Mouse (Mus musculus): Measurements from ENCODE around the gene Tmem179. TPM values are rescaled to one million over a fixed set of nuclear protein-coding genes. Genes with fewer than 3 reads are reported as not detected.

Gene Tmem179
- polyA plus RNA-seq, 1 experiment from 2014 or later = 36.6 TPM

DNA sequence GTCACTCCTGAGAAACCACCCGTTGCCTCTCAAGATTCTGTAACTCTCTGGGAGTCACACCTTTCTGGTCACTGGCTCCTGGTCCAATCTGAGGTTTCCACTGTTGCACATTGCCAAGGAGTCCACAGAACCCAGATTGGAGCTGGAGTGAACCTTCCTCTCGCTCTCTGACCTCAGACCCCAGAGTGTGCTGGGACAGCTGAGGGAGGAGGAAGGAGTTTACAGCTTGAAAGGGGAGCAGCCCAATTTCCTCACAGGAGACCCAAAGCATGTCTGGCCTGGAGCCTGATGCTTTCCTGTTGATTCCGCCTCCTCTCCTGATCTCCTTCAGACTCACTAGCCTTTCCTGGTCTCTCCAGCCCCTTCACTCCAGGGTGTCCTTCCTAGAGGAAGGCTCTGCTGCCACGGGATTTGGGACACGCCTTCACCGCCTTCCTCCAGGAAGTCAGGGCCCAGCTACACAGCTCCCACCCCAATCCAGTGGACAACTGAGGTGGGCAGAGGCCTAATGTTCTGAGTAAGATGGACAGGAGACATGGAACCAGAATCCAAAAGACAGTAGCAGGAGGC, 60.3 kb downstream of the Tmem179 start:
- no peaks in the 10 kb centered on the region for H3K36me3 ChIP-seq
- H3K4me1 ChIP-seq (replicated peaks) = peaks cover 21% of the 10 kb centered on the region
- 74% methylated on average over 6 of the region's 6 CpGs for WGBS
- H3K27ac ChIP-seq (replicated peaks) = no peak overlapping the region
- no peaks in the 10 kb centered on the region for H3K9me3 ChIP-seq
- H3K27me3 ChIP-seq = peaks cover 3% of the 10 kb centered on the region
- no peak overlapping the region for H3K4me2 ChIP-seq
- ATAC-seq (ENCODE audit: low read depth) = no peak
- H3K4me3 ChIP-seq = no peak overlapping the region
- H3K9ac ChIP-seq = no peak overlapping the region

DNA sequence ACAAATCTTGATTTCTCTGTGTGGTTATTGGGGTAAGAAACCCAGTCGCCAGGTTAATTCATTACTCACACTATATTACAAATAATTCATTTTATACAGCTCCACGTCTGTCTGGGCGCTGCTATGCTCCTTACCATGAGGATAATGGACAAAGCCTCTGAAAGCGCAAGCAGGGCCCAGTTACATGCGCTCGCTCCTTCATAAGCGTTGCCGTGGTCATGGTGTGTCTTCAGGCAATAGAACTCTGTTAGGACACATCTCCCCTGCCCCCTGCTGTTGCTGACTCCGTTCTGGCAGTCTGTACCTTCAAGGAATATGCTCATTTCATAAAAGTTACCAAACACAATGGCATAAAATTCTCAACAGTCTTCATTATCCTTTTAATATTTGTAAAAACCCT, 64.7 kb downstream of the Tmem179 start:
- H3K4me3 ChIP-seq = no peak overlapping the region
- H3K4me2 ChIP-seq = no peak overlapping the region
- no peak overlapping the region for H3K27ac ChIP-seq (replicated peaks)
- no peaks in the 10 kb centered on the region for H3K36me3 ChIP-seq
- peaks cover 4% of the 10 kb centered on the region for H3K9me3 ChIP-seq
- ATAC-seq (ENCODE audit: low read depth) = no peak
- no peak overlapping the region for H3K9ac ChIP-seq
- H3K4me1 ChIP-seq (replicated peaks) = peaks cover 19% of the 10 kb centered on the region
- WGBS = 70% methylated on average over 9 of the region's 9 CpGs
- H3K27me3 ChIP-seq = peaks cover 11% of the 10 kb centered on the region; the same call in 1 of the 2 replicates

DNA sequence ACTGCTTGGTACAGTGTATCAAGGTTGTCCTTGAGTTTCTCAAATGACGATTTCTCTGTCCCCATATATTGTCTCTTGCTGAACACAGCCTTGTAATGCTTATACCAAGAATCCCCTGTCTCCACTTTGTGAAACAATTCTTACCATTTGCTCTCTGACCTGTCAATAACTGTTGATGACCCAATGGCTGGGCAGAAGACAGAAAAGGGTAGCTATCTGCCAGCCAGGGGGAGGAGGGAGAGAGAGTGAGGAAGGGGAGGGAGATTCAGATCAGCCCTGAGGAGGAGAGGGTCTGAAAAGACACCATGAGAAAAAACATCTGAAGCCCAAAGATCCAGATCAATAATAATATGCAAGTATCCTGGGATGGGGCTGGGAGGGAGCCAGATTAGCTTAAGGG, 65.2 kb downstream of the Tmem179 start:
- WGBS = 82% methylated on average over 1 of the region's 1 CpGs
- Histone ChIP-seq H3K4me1 (replicated peaks) (peaks cover 19% of the 10 kb centered on the region), H3K27ac (replicated peaks) (no peak overlapping the region), H3K4me2 (no peak overlapping the region), H3K4me3 (no peak overlapping the region), H3K9ac (no peak overlapping the region), H3K36me3 (no peaks in the 10 kb centered on the region), H3K9me3 (peaks cover 9% of the 10 kb centered on the region), H3K27me3 (peaks cover 11% of the 10 kb centered on the region; the same call in 1 of the 2 replicates)
- no peak for ATAC-seq (ENCODE audit: low read depth)

DNA sequence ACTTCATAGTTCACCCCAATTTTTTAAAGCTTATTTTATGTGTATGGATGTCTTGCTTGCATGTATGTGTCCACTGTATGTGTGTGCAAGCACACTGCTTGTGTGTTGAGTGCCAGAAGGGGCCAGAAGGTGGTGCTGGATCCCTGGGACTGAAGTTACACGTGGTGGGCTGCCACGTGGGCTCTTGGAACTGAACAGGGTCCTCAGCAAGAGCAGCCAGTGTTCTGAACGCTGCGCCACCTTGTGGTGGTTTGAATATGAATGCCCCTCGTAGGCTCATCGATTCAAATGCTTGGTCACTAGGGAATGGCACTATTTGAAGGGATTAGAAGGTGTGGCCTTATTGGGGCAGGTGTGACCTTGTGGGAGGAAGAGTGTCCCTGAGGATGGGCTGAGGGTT, 65.7 kb downstream of the Tmem179 start:
- Histone ChIP-seq H3K4me2 (no peak overlapping the region), H3K9me3 (peaks cover 9% of the 10 kb centered on the region), H3K27ac (replicated peaks) (no peak overlapping the region), H3K27me3 (peaks cover 11% of the 10 kb centered on the region; the same call in 1 of the 2 replicates), H3K9ac (no peak overlapping the region), H3K36me3 (no peaks in the 10 kb centered on the region), H3K4me1 (replicated peaks) (peaks cover 19% of the 10 kb centered on the region), H3K4me3 (no peak overlapping the region)
- WGBS = 21% methylated on average over 6 of the region's 6 CpGs
- ATAC-seq (ENCODE audit: low read depth) = peak; percentile 29; the same call in 1 of the 2 replicates

Other genes starting within 250 kb of the Tmem179 start
- gene A530016L24Rik, start 27.3 kb downstream of the Tmem179 start, polyA plus RNA-seq (2015; fragmentation: Nextera tagmentation; extraction: Ambion mirVana) = 0.27 and 0.30 TPM in 2 replicates
- 1.4 and 1.5 TPM in 2 replicates for gene Inf2, start 72.0 kb upstream of the Tmem179 start, polyA plus RNA-seq (2015; fragmentation: Nextera tagmentation; extraction: Ambion mirVana)
- gene Adssl1, start 103.3 kb upstream of the Tmem179 start, polyA plus RNA-seq (2015; fragmentation: Nextera tagmentation; extraction: Ambion mirVana) = 3.2 and 3.6 TPM in 2 replicates
- 66.3 and 75.0 TPM in 2 replicates for gene Siva1, start 127.9 kb upstream of the Tmem179 start, polyA plus RNA-seq (2015; fragmentation: Nextera tagmentation; extraction: Ambion mirVana)
- gene Akt1, start 158.1 kb upstream of the Tmem179 start, polyA plus RNA-seq (2015; fragmentation: Nextera tagmentation; extraction: Ambion mirVana) = 73.4 and 101 TPM in 2 replicates
- 2.1 TPM in 2 replicates for gene Zbtb42, start 162.1 kb upstream of the Tmem179 start, polyA plus RNA-seq (2015; fragmentation: Nextera tagmentation; extraction: Ambion mirVana)
- 23.7 and 26.9 TPM in 2 replicates for gene Cep170b, start 203.7 kb upstream of the Tmem179 start, polyA plus RNA-seq (2015; fragmentation: Nextera tagmentation; extraction: Ambion mirVana)
- 6.7 and 8.6 TPM in 2 replicates for gene Pld4, start 243.9 kb upstream of the Tmem179 start, polyA plus RNA-seq (2015; fragmentation: Nextera tagmentation; extraction: Ambion mirVana)

Data from neural tube, embryonic 13.5 days (tissue).